Mouse (Mus musculus): Measurements from ENCODE around the gene Chit1. TPM values are rescaled to one million over a fixed set of nuclear protein-coding genes. Genes with fewer than 3 reads are reported as not detected.

The Chit1 gene
- polyA plus RNA-seq, 1 experiment: 0.08 TPM

- Histone ChIP-seq H3K4me3 (peak within 1 kb of the TSS; percentile 63), H3K36me3 (ENCODE audit: control insufficient read depth, insufficient read depth) (no peaks in the 10 kb centered on the region), H3K4me2 (ENCODE audit: low read depth) (peak within 1 kb of the TSS; percentile 70), H3K79me2 (ENCODE audit: control insufficient read depth, insufficient read depth) (no peaks in the 10 kb centered on the region), H3ac (ENCODE audit: control insufficient read depth, insufficient read length) (peak within 1 kb of the TSS; percentile 3), H3K27me3 (ENCODE audit: control insufficient read depth, insufficient read depth, insufficient read length) (no peaks in the 10 kb centered on the region)
- TF ChIP-seq TCF3 (IDR thresholded peaks at IDR 0.05; ENCODE audit: insufficient read length, low read depth): peak; percentile 65
- TF ChIP-seq MAX (IDR thresholded peaks at IDR 0.05; ENCODE audit: low read depth): no peak
- TF ChIP-seq E2F4 (IDR thresholded peaks at IDR 0.05; ENCODE audit: insufficient read depth): no peak
- TF ChIP-seq MYOG (IDR thresholded peaks at IDR 0.05; ENCODE audit: control insufficient read depth in 1 of 3, insufficient read depth in 1 of 3, insufficient read length in 2 of 3, low read depth in 2 of 3): peak; percentile 44 to 98 (median 82)
- peak in 2 of 3 experiments; percentile 57 to 92 for TF ChIP-seq MYOD1 (IDR thresholded peaks at IDR 0.05; ENCODE audit: control insufficient read depth in 1 of 3, insufficient read length in 2 of 3, low read depth in 2 of 3)
- peak; percentile 67 for TF ChIP-seq TCF12 (IDR thresholded peaks at IDR 0.05; ENCODE audit: insufficient read depth, poor library complexity, severe bottlenecking)
- TF ChIP-seq POLR2A (IDR thresholded peaks at IDR 0.05; ENCODE audit: insufficient read length, low read depth): peak; percentile 48
These were observed 82.1 kb downstream of the Chit1 start, which contains the start of gene Mybph for GRCm38 (mm10) chr1:134193126-134193525. Mybph (plus strand) TSS chr1:134193448.

DNA sequence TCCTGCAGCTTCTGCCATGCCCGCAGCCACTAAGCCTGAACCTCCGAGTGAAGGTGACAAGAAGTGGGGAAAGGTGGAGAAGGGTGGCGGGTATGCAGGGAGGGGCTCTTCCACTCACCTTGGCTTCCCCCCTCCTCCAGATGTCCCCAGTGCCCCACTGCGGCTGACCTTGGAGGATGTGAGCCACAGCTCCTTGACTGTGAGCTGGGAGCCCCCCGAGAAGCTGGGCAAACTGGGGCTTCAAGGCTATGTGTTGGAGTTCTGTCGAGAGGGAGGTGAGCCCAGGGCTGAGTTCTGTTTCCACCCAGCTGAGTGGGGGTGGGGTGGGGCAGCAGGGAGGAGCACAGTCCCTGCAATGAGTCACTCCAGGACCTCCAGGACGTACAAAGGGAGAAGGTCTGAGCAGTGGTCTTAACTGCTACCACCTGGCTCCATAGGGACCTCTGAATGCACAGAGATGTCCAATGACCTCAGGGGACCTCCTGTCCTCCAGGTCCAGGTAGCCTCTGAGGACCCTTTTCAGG is 82.7 kb downstream of the Chit1 start:
- H3ac ChIP-seq (ENCODE audit: control insufficient read depth, insufficient read length): peak overlapping the region; percentile 3
- H3K36me3 ChIP-seq (ENCODE audit: control insufficient read depth, insufficient read depth): no peaks in the 10 kb centered on the region
- peak overlapping the region; percentile 70 for H3K4me2 ChIP-seq (ENCODE audit: low read depth)
- H3K79me2 ChIP-seq (ENCODE audit: control insufficient read depth, insufficient read depth): no peaks in the 10 kb centered on the region
- H3K27me3 ChIP-seq (ENCODE audit: control insufficient read depth, insufficient read depth, insufficient read length): no peaks in the 10 kb centered on the region
- TF ChIP-seq MAX (IDR thresholded peaks at IDR 0.05; ENCODE audit: low read depth) (no peak), MYOG (IDR thresholded peaks at IDR 0.05; ENCODE audit: control insufficient read depth in 1 of 3, insufficient read depth in 1 of 3, insufficient read length in 2 of 3, low read depth in 2 of 3) (peak in 1 of 3 experiments; percentile 5), E2F4 (IDR thresholded peaks at IDR 0.05; ENCODE audit: insufficient read depth) (no peak), POLR2AphosphoS2 (IDR thresholded peaks at IDR 0.05; ENCODE audit: insufficient read length, low read depth) (no peak), TCF12 (IDR thresholded peaks at IDR 0.05; ENCODE audit: insufficient read depth, poor library complexity, severe bottlenecking) (no peak), POLR2A (IDR thresholded peaks at IDR 0.05; ENCODE audit: insufficient read length, low read depth) (peak; percentile 38), USF1 (IDR thresholded peaks at IDR 0.05; ENCODE audit: low read depth) (no peak)
- H3K4me3 ChIP-seq: peak overlapping the region; percentile 63

GRCm38 (mm10) chr1:134194298-134195022 is 83.4 kb downstream of the Chit1 start:
- TF ChIP-seq POLR2AphosphoS2 (IDR thresholded peaks at IDR 0.05; ENCODE audit: insufficient read length, low read depth) (peak; percentile 96), TCF3 (IDR thresholded peaks at IDR 0.05; ENCODE audit: insufficient read length, low read depth) (no peak), MYOG (IDR thresholded peaks at IDR 0.05; ENCODE audit: control insufficient read depth in 1 of 3, insufficient read depth in 1 of 3, insufficient read length in 2 of 3, low read depth in 2 of 3) (peak in 2 of 3 experiments; percentile 34 to 61), TCF12 (IDR thresholded peaks at IDR 0.05; ENCODE audit: insufficient read depth, poor library complexity, severe bottlenecking) (no peak), POLR2A (IDR thresholded peaks at IDR 0.05; ENCODE audit: insufficient read length, low read depth) (peak; percentile 70), MYOD1 (IDR thresholded peaks at IDR 0.05; ENCODE audit: control insufficient read depth in 1 of 3, insufficient read length in 2 of 3, low read depth in 2 of 3) (peak in 2 of 3 experiments; percentile 45 to 47), CEBPB (IDR thresholded peaks at IDR 0.05; ENCODE audit: insufficient read depth, poor library complexity, severe bottlenecking) (no peak)
- no peaks in the 10 kb centered on the region for H3K36me3 ChIP-seq (ENCODE audit: control insufficient read depth, insufficient read depth)
- H3K79me2 ChIP-seq (ENCODE audit: control insufficient read depth, insufficient read depth): no peaks in the 10 kb centered on the region
- peak overlapping the region; percentile 3 for H3ac ChIP-seq (ENCODE audit: control insufficient read depth, insufficient read length)
- no peaks in the 10 kb centered on the region for H3K27me3 ChIP-seq (ENCODE audit: control insufficient read depth, insufficient read depth, insufficient read length)
- peak overlapping the region; percentile 63 for H3K4me3 ChIP-seq
- peak overlapping the region; percentile 70 for H3K4me2 ChIP-seq (ENCODE audit: low read depth)

- peak overlapping the region; percentile 63 for H3K4me3 ChIP-seq
- no peaks in the 10 kb centered on the region for H3K27me3 ChIP-seq (ENCODE audit: control insufficient read depth, insufficient read depth, insufficient read length)
- no peak for TF ChIP-seq CEBPB (IDR thresholded peaks at IDR 0.05; ENCODE audit: insufficient read depth, poor library complexity, severe bottlenecking)
- TF ChIP-seq E2F4 (IDR thresholded peaks at IDR 0.05; ENCODE audit: insufficient read depth): no peak
- TF ChIP-seq MYOD1 (IDR thresholded peaks at IDR 0.05; ENCODE audit: control insufficient read depth in 1 of 3, insufficient read length in 2 of 3, low read depth in 2 of 3): peak; percentile 68 to 89 (median 78)
- TF ChIP-seq TCF3 (IDR thresholded peaks at IDR 0.05; ENCODE audit: insufficient read length, low read depth): no peak
- TF ChIP-seq POLR2A (IDR thresholded peaks at IDR 0.05; ENCODE audit: insufficient read length, low read depth): no peak
- TF ChIP-seq MAX (IDR thresholded peaks at IDR 0.05; ENCODE audit: low read depth): no peak
- TF ChIP-seq SRF (IDR thresholded peaks at IDR 0.05; ENCODE audit: control insufficient read depth, insufficient read length, low read depth): peak; percentile 3
- TF ChIP-seq USF1 (IDR thresholded peaks at IDR 0.05; ENCODE audit: low read depth): no peak
- TF ChIP-seq POLR2AphosphoS2 (IDR thresholded peaks at IDR 0.05; ENCODE audit: insufficient read length, low read depth): peak; percentile 25
- peak; percentile 70 for TF ChIP-seq TCF12 (IDR thresholded peaks at IDR 0.05; ENCODE audit: insufficient read depth, poor library complexity, severe bottlenecking)
- TF ChIP-seq REST (IDR thresholded peaks at IDR 0.05; ENCODE audit: insufficient read depth, insufficient read length): no peak
- TF ChIP-seq MYOG (IDR thresholded peaks at IDR 0.05; ENCODE audit: control insufficient read depth in 1 of 3, insufficient read depth in 1 of 3, insufficient read length in 2 of 3, low read depth in 2 of 3): peak in 2 of 3 experiments; percentile 51 to 85
- no peaks in the 10 kb centered on the region for H3K79me2 ChIP-seq (ENCODE audit: control insufficient read depth, insufficient read depth)
- peaks cover 4% of the 10 kb centered on the region for H3K36me3 ChIP-seq (ENCODE audit: control insufficient read depth, insufficient read depth)
- peak overlapping the region; percentile 70 for H3K4me2 ChIP-seq (ENCODE audit: low read depth)
- peak overlapping the region; percentile 3 for H3ac ChIP-seq (ENCODE audit: control insufficient read depth, insufficient read length)
These were observed 84.1 kb downstream of the Chit1 start for GRCm38 (mm10) chr1:134195117-134195516.

All from myocyte (in vitro differentiated cells).